38 mouse cellular contexts compared by ENCODE assay signal in genomic region chr1:175675116-175675515, GRCm38 (mm10). TPM values are rescaled to one million over a fixed set of nuclear protein-coding genes. Genes with fewer than 3 reads are reported as not detected.
"Had no signal": no experiment of that assay in that cellular context is flagged by ENCODE, and none has a peak within 500 bp of the region (broad histone marks: within the 10 kb centered on the region; RNA-seq: fewer than 3 reads in every experiment).

No protein-coding gene starts in this region.

- H3K4me1 ChIP-seq: kidney, embryonic 15.5 days; limb, embryonic 12.5 days; liver, embryonic 13.5 days; liver, embryonic 15.5 days had no signal

- ATAC-seq: forebrain, postnatal 0 days; hindbrain, postnatal 0 days; intestine, embryonic 16.5 days; liver, postnatal 0 days had no signal

- H3K9ac ChIP-seq: forebrain, postnatal 0 days; hindbrain, embryonic 14.5 days; kidney, embryonic 15.5 days; limb, embryonic 12.5 days; liver, embryonic 13.5 days; liver, embryonic 15.5 days; liver, postnatal 0 days had no signal

- DNase-seq: forebrain, postnatal 0 days; gastrocnemius, postnatal 14 days; gastrocnemius, postnatal 36 days; kidney, adult 11 months; kidney, adult 2 months; kidney, adult 9 months; kidney, postnatal 14 days; kidney, postnatal 36 days; layer of hippocampus, adult 9-11 months; layer of hippocampus, postnatal 36 days; left cerebral cortex, postnatal 4 days; liver; liver, embryonic 13.5 days; liver, postnatal 0 days had no signal

- H3K9me3 ChIP-seq: kidney, embryonic 15.5 days; limb, embryonic 12.5 days; liver, embryonic 13.5 days; liver, embryonic 15.5 days had no signal

- H3K27ac ChIP-seq: hindbrain, embryonic 14.5 days; hindbrain, postnatal 0 days; kidney, embryonic 15.5 days; kidney, postnatal 0 days; limb, embryonic 12.5 days; liver, embryonic 13.5 days; liver, embryonic 15.5 days had no signal

- H3K27me3 ChIP-seq: kidney, embryonic 15.5 days; limb, embryonic 12.5 days; liver, embryonic 13.5 days; liver, embryonic 15.5 days had no signal

- H3K4me3 ChIP-seq: kidney, embryonic 15.5 days; limb, embryonic 12.5 days; liver, embryonic 13.5 days; liver, embryonic 15.5 days had no signal

- H3K4me2 ChIP-seq: hindbrain, embryonic 14.5 days; kidney, embryonic 15.5 days; limb, embryonic 12.5 days; liver, embryonic 11.5 days; liver, embryonic 13.5 days; liver, embryonic 15.5 days had no signal

- H3K36me3 ChIP-seq: kidney, embryonic 15.5 days; limb, embryonic 12.5 days; liver, embryonic 13.5 days; liver, embryonic 15.5 days had no signal

RNA-seq across cellular contexts. Expression of gene Wdr64, which starts 23.3 kb away (rescaled TPM):
- total RNA-seq: forebrain, postnatal 0 days; gastrocnemius, adult 18-20 months; gastrocnemius, adult 8-10 months; gastrocnemius, postnatal 14 days; gastrocnemius, postnatal 36 days; heart, postnatal 10 days; hematopoietic stem cell, adult 5-6 weeks; hindbrain, postnatal 0 days; layer of hippocampus, adult 18-20 months; layer of hippocampus, adult 8-10 months; layer of hippocampus, postnatal 14 days; layer of hippocampus, postnatal 36 days; left cerebral cortex, adult 18-20 months; left cerebral cortex, adult 8-10 months; left cerebral cortex, postnatal 10 days; left cerebral cortex, postnatal 25 days; left cerebral cortex, postnatal 4 days had no signal
- polyA plus RNA-seq: forebrain, postnatal 0 days; heart, embryonic 14.5 days; heart, embryonic 16.5 days; hindbrain, embryonic 14.5 days; hindbrain, postnatal 0 days; intestine, embryonic 14.5 days; intestine, embryonic 16.5 days; kidney, postnatal 0 days; large intestine, adult 2 months; limb, embryonic 12.5 days; limb, embryonic 14.5 days; liver, embryonic 11.5 days; liver, embryonic 13.5 days; liver, embryonic 15.5 days; liver, postnatal 0 days had no signal

RNA-seq across cellular contexts. Expression of gene Kmo, which starts 54.9 kb away (rescaled TPM):
- total RNA-seq: forebrain, postnatal 0 days; layer of hippocampus, adult 18-20 months; left cerebral cortex, postnatal 10 days; left cerebral cortex, postnatal 25 days had no signal
- polyA plus RNA-seq: forebrain, postnatal 0 days had no signal
